Comparison of ENCODE assay signal across 14 mouse cellular contexts in the genomic region with DNA sequence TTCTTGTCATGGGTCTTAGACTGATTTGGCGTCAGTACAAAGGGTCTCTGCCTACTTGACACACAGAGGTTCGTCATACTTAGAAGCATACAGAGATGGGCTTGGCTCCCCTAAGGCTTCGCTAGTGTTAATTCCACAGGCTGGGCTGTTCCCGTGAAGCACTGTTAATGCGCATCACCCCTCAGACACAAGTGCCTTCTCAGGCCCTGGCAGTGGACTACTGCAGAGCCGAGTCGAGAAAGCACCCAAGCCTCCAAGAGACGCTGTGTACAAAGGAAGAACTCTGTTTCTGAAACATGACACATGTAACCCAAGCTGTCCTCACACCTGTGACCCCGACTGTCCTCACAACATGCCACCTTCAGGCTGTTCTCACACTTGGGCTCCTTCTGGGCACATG. TPM values are rescaled to one million over a fixed set of nuclear protein-coding genes. Genes with fewer than 3 reads are reported as not detected.
DNase-seq lines count a peak whose midpoint lies in the region; ATAC-seq and TF ChIP-seq lines count a peak whose summit lies in the region.
"Had no signal": no experiment of that assay in that cellular context is flagged by ENCODE, and none has a peak within 500 bp of the region (broad histone marks: within the 10 kb centered on the region; RNA-seq: fewer than 3 reads in every experiment).

No protein-coding gene starts in this region.

- H3K27ac ChIP-seq in gastrocnemius, adult 2 months = peak overlapping the region; percentile 28; the same call in 1 of the 2 replicates
- no peak overlapping the region for H3K27ac ChIP-seq in liver, embryonic 13.5 days
- no peak overlapping the region for H3K27ac ChIP-seq in midbrain, embryonic 13.5 days
- H3K27ac ChIP-seq in midbrain, embryonic 16.5 days (ENCODE audit: low read length) = no peak overlapping the region
- H3K27ac ChIP-seq: forebrain, embryonic 15.5 days; hindbrain, embryonic 13.5 days; hindbrain, postnatal 0 days had no signal

- no peaks in the 10 kb centered on the region for H3K9me3 ChIP-seq in liver, embryonic 13.5 days (replicated peaks)
- H3K9me3 ChIP-seq in midbrain, embryonic 13.5 days = no peaks in the 10 kb centered on the region
- H3K9me3 ChIP-seq in midbrain, embryonic 16.5 days (replicated peaks; ENCODE audit: control insufficient read depth, low read length, poor library complexity, severe bottlenecking) = 0 out of 2 replicates have a peak, but pooled peaks cover 2% of the 10 kb centered on the region
- H3K9me3 ChIP-seq: forebrain, embryonic 15.5 days; hindbrain, embryonic 13.5 days had no signal

- peaks cover 44% of the 10 kb centered on the region for H3K36me3 ChIP-seq in liver, embryonic 13.5 days
- peaks cover 36% of the 10 kb centered on the region for H3K36me3 ChIP-seq in midbrain, embryonic 13.5 days
- peaks cover 8% of the 10 kb centered on the region for H3K36me3 ChIP-seq in midbrain, embryonic 16.5 days (ENCODE audit: control insufficient read depth, insufficient read depth, low read length)

- whole genome bisulfite sequencing in liver, embryonic 13.5 days (ENCODE audit: insufficient replicate concordance) = 83% methylated on average over 9 of the region's 9 CpGs
- 87% methylated on average over 9 of the region's 9 CpGs for WGBS in midbrain, embryonic 13.5 days
- WGBS in midbrain, embryonic 16.5 days = 79% methylated on average over 9 of the region's 9 CpGs

- H3K27me3 ChIP-seq in liver, embryonic 13.5 days = no peaks in the 10 kb centered on the region
- no peaks in the 10 kb centered on the region for H3K27me3 ChIP-seq in midbrain, embryonic 13.5 days
- H3K27me3 ChIP-seq in midbrain, embryonic 16.5 days (ENCODE audit: control insufficient read depth, insufficient read depth, low read depth, low read length) = no peaks in the 10 kb centered on the region
- H3K27me3 ChIP-seq: forebrain, embryonic 15.5 days; hindbrain, embryonic 13.5 days had no signal

- peaks cover 22% of the 10 kb centered on the region for H3K4me1 ChIP-seq in liver, embryonic 13.5 days (replicated peaks)
- peaks cover 21% of the 10 kb centered on the region for H3K4me1 ChIP-seq in midbrain, embryonic 13.5 days (replicated peaks)
- peaks cover 19% of the 10 kb centered on the region for H3K4me1 ChIP-seq in midbrain, embryonic 16.5 days (ENCODE audit: control insufficient read depth, insufficient read depth, low read length)

- no peak for DNase-seq in gastrocnemius, adult 2 months
- no peak for DNase-seq in gastrocnemius, postnatal 36 days
- no peak for DNase-seq in liver, embryonic 13.5 days
- no peak for DNase-seq in liver
- DNase-seq: adrenal gland, adult 8-10 months; adrenal gland, postnatal 36 days; cerebellum, adult 8-10 months; gastrocnemius, postnatal 10 days; heart, postnatal 10 days had no signal

- H3K4me2 ChIP-seq in liver, embryonic 13.5 days = no peak overlapping the region
- no peak overlapping the region for H3K4me2 ChIP-seq in midbrain, embryonic 13.5 days (replicated peaks)
- no peak overlapping the region for H3K4me2 ChIP-seq in midbrain, embryonic 16.5 days (ENCODE audit: low read length)
- H3K4me2 ChIP-seq: forebrain, embryonic 15.5 days had no signal

- no peak for TF ChIP-seq CTCF in gastrocnemius, adult 2 months (IDR thresholded peaks at IDR 0.05)

- no peak overlapping the region for H3K4me3 ChIP-seq in gastrocnemius, adult 2 months
- no peak overlapping the region for H3K4me3 ChIP-seq in liver, embryonic 13.5 days (replicated peaks)
- no peak overlapping the region for H3K4me3 ChIP-seq in midbrain, embryonic 13.5 days (replicated peaks)
- no peak overlapping the region for H3K4me3 ChIP-seq in midbrain, embryonic 16.5 days (ENCODE audit: low read depth, low read length)
- H3K4me3 ChIP-seq: forebrain, embryonic 15.5 days had no signal

- H3K9ac ChIP-seq in liver, embryonic 13.5 days = peak overlapping the region; percentile 85; the same call in 1 of the 2 replicates
- 0 out of 2 replicates have a peak overlapping the region, but pooled peaks have one; percentile 10 for H3K9ac ChIP-seq in midbrain, embryonic 13.5 days (replicated peaks)
- no peak overlapping the region for H3K9ac ChIP-seq in midbrain, embryonic 16.5 days (ENCODE audit: low read depth, low read length)
- H3K9ac ChIP-seq: forebrain, embryonic 15.5 days; hindbrain, embryonic 13.5 days had no signal

- no peak for ATAC-seq in liver, embryonic 13.5 days (ENCODE audit: low read depth)
- ATAC-seq in midbrain, embryonic 13.5 days = no peak
- ATAC-seq in midbrain, embryonic 16.5 days = no peak
- ATAC-seq: forebrain, embryonic 15.5 days; hindbrain, postnatal 0 days had no signal

- intact Hi-C loops in gastrocnemius, adult 2 months (cut with DNase I) = no loop called here
- intact Hi-C loops in gastrocnemius, postnatal 36 days (cut with DNase I) = loop anchor here (5.0 kb wide), 1 partner anchor 37 kb away; no protein-coding TSS in a partner anchor

RNA-seq across cellular contexts. Expression of a gene that starts 4.8 kb away (rescaled TPM):
- 10 to 100 TPM; 15.5 to 19.9 TPM for total RNA-seq in gastrocnemius, adult 2 months (2021)
- total RNA-seq in gastrocnemius, postnatal 36 days (2021) = 10 to 100 TPM; 12.0 to 15.0 TPM
- 16.3 and 16.5 TPM in 2 replicates for polyA plus RNA-seq in liver, embryonic 13.5 days (2015; fragmentation: Nextera tagmentation; extraction: Ambion mirVana)
- polyA plus RNA-seq in midbrain, embryonic 13.5 days (2015; fragmentation: Nextera tagmentation; extraction: Ambion mirVana) = 46.1 and 46.7 TPM in 2 replicates
- 39.3 and 42.4 TPM in 2 replicates for polyA plus RNA-seq in midbrain, embryonic 16.5 days (2015; fragmentation: Nextera tagmentation; extraction: Ambion mirVana)

RNA-seq across cellular contexts. Expression of a gene that starts 9.6 kb away (rescaled TPM):
- 10 to 100 TPM; 13.8 to 19.4 TPM for total RNA-seq in gastrocnemius, adult 2 months (2021)
- total RNA-seq in gastrocnemius, postnatal 36 days (2021) = 10 to 100 TPM; 13.8 to 14.2 TPM
- polyA plus RNA-seq in liver, embryonic 13.5 days (2015; fragmentation: Nextera tagmentation; extraction: Ambion mirVana) = 17.9 and 19.4 TPM in 2 replicates
- polyA plus RNA-seq in midbrain, embryonic 13.5 days (2015; fragmentation: Nextera tagmentation; extraction: Ambion mirVana) = 21.0 and 23.8 TPM in 2 replicates
- polyA plus RNA-seq in midbrain, embryonic 16.5 days (2015; fragmentation: Nextera tagmentation; extraction: Ambion mirVana) = 21.8 and 22.4 TPM in 2 replicates
